In genomic region chr7:45233580-45234332, GRCm38 (mm10) we compare ENCODE assay signal across 8 mouse cellular contexts. TPM values are rescaled to one million over a fixed set of nuclear protein-coding genes. Genes with fewer than 3 reads are reported as not detected.
DNase-seq lines count a peak whose midpoint lies in the region; ATAC-seq and TF ChIP-seq lines count a peak whose summit lies in the region.

No protein-coding gene starts in this region.

- no peak overlapping the region for H3K4me2 ChIP-seq in CH12.LX (ENCODE audit: insufficient read depth, low read depth, poor library complexity, severe bottlenecking)
- peak overlapping the region; percentile 35 for H3K4me2 ChIP-seq in forebrain, embryonic 15.5 days (replicated peaks)
- peak overlapping the region; percentile 57 for H3K4me2 ChIP-seq in intestine, postnatal 0 days (replicated peaks; ENCODE audit: low read depth)
- peak overlapping the region; percentile 60 for H3K4me2 ChIP-seq in limb, embryonic 13.5 days (replicated peaks)
- H3K4me2 ChIP-seq in stomach, embryonic 14.5 days (replicated peaks; ENCODE audit: low read depth, low read length) = peak overlapping the region; percentile 15; the same call in 1 of the 2 replicates

- H3K27me3 ChIP-seq in CH12.LX (replicated peaks) = no peaks in the 10 kb centered on the region
- no peaks in the 10 kb centered on the region for H3K27me3 ChIP-seq in forebrain, embryonic 15.5 days
- no peaks in the 10 kb centered on the region for H3K27me3 ChIP-seq in intestine, postnatal 0 days (replicated peaks; ENCODE audit: control insufficient read depth, insufficient read depth, low read length)
- H3K27me3 ChIP-seq in limb, embryonic 13.5 days = peaks cover 12% of the 10 kb centered on the region
- H3K27me3 ChIP-seq in stomach, embryonic 14.5 days (ENCODE audit: control insufficient read depth, insufficient read depth, low read length) = 0 out of 2 replicates have a peak, but pooled peaks cover 5% of the 10 kb centered on the region

- H3K27ac ChIP-seq in CH12.LX (ENCODE audit: insufficient read depth, low read depth) = peak overlapping the region; percentile 39
- peak overlapping the region; percentile 81 for H3K27ac ChIP-seq in forebrain, embryonic 15.5 days (replicated peaks)
- no peak overlapping the region for H3K27ac ChIP-seq in intestine, postnatal 0 days (ENCODE audit: low read depth, low read length)
- H3K27ac ChIP-seq in limb, embryonic 13.5 days = peak overlapping the region; percentile 48
- 0 out of 2 replicates have a peak overlapping the region, but pooled peaks have one; percentile 28 for H3K27ac ChIP-seq in stomach, embryonic 14.5 days (ENCODE audit: low read length)

- dilution Hi-C loops in CH12.LX (cut with MboI; ENCODE audit: extremely low pct_ligation_motif_present, extremely low pct_unique_long_range_greater_than_20kb, low sequenced_read_pairs) = no loop called here

- in situ Hi-C loops in CH12.LX (cut with MboI; ENCODE audit: low pct_ligation_motif_present, low pct_unique_long_range_greater_than_20kb, low sequenced_read_pairs) = no loop called here

- WGBS in forebrain, embryonic 15.5 days = 24% methylated on average over 20 of the region's 20 CpGs
- 46% methylated on average over 20 of the region's 20 CpGs for WGBS in intestine, postnatal 0 days
- WGBS in limb, embryonic 13.5 days = 28% methylated on average over 20 of the region's 20 CpGs
- WGBS in stomach, embryonic 14.5 days = 34% methylated on average over 20 of the region's 20 CpGs

- peak; percentile 52; the same call in 1 of the 2 replicates for TF ChIP-seq EP300 in CH12.LX (IDR thresholded peaks at IDR 0.05; ENCODE audit: low read length)

- DNase-seq in cerebellum, adult 11 months = peak; percentile 18
- DNase-seq in CH12.LX (ENCODE audit: extremely low read depth) = peak; percentile 81
- DNase-seq in c-Kit-positive CD71-positive TER-119-positive erythroid progenitor cells, embryonic 14.5 days (ENCODE audit: low spot score) = no peak

- no peak for TF ChIP-seq CTCF in CH12.LX (conservative IDR thresholded peaks at IDR 0.05 in 1 of 2, IDR thresholded peaks at IDR 0.05 in 1 of 2; ENCODE audit: low read depth in 2 of 2, low read length in 2 of 2)
- TF ChIP-seq CTCF in intestine, postnatal 0 days (IDR thresholded peaks at IDR 0.05; ENCODE audit: low read depth) = no peak

- H3K9ac ChIP-seq in CH12.LX (ENCODE audit: insufficient read depth, low read depth) = no peak overlapping the region
- 0 out of 2 replicates have a peak overlapping the region, but pooled peaks have one; percentile 5 for H3K9ac ChIP-seq in forebrain, embryonic 15.5 days (replicated peaks)
- H3K9ac ChIP-seq in intestine, postnatal 0 days (ENCODE audit: low read depth, low read length) = no peak overlapping the region
- peak overlapping the region; percentile 50; the same call in 1 of the 2 replicates for H3K9ac ChIP-seq in limb, embryonic 13.5 days
- no peak overlapping the region for H3K9ac ChIP-seq in stomach, embryonic 14.5 days (replicated peaks; ENCODE audit: low read depth, low read length)

- TF ChIP-seq RAD21 in CH12.LX (IDR thresholded peaks at IDR 0.05; ENCODE audit: low read depth, low read length) = no peak

- peaks cover 35 to 62% of the 10 kb centered on the region in 2 experiments for H3K36me3 ChIP-seq in CH12.LX (replicated peaks in 1 of 2; ENCODE audit: control insufficient read depth in 1 of 2, insufficient read depth in 1 of 2, low read length in 1 of 2)
- H3K36me3 ChIP-seq in forebrain, embryonic 15.5 days = peaks cover 6% of the 10 kb centered on the region
- H3K36me3 ChIP-seq in intestine, postnatal 0 days (ENCODE audit: control insufficient read depth, insufficient read depth) = peaks cover 16% of the 10 kb centered on the region; the same call in 1 of the 2 replicates
- peaks cover 49% of the 10 kb centered on the region for H3K36me3 ChIP-seq in limb, embryonic 13.5 days
- H3K36me3 ChIP-seq in stomach, embryonic 14.5 days (ENCODE audit: control insufficient read depth, insufficient read depth, low read length) = peaks cover 38% of the 10 kb centered on the region

- peaks cover 2% of the 10 kb centered on the region; the same call in 1 of the 2 replicates for H3K79me2 ChIP-seq in CH12.LX (replicated peaks; ENCODE audit: control insufficient read depth, extremely low read depth, insufficient read depth, poor library complexity, severe bottlenecking)

- H3K4me1 ChIP-seq in CH12.LX (ENCODE audit: control insufficient read depth in 1 of 2, insufficient read depth in 2 of 2) = peaks cover 24 to 63% of the 10 kb centered on the region in 2 experiments
- peaks cover 25% of the 10 kb centered on the region for H3K4me1 ChIP-seq in forebrain, embryonic 15.5 days
- peaks cover 8% of the 10 kb centered on the region for H3K4me1 ChIP-seq in intestine, postnatal 0 days (replicated peaks; ENCODE audit: control insufficient read depth, insufficient read depth, low read length)
- H3K4me1 ChIP-seq in limb, embryonic 13.5 days = peaks cover 36% of the 10 kb centered on the region
- H3K4me1 ChIP-seq in stomach, embryonic 14.5 days (ENCODE audit: control insufficient read depth, insufficient read depth, low read length) = peaks cover 16% of the 10 kb centered on the region

- ATAC-seq in cerebellum, adult (ENCODE audit: insufficient number of reproducible peaks, low FRiP score, low TSS enrichment) = no peak
- peak; percentile 35; the same call in 1 of the 2 replicates for ATAC-seq in forebrain, embryonic 15.5 days (replicated peaks)
- ATAC-seq in intestine, postnatal 0 days = no peak
- 0 out of 2 replicates have a peak, but pooled peaks have one; percentile 0 for ATAC-seq in limb, embryonic 13.5 days (ENCODE audit: low FRiP score, low read depth)
- ATAC-seq in stomach, embryonic 14.5 days (ENCODE audit: insufficient number of reproducible peaks, insufficient read depth, low FRiP score, low read depth) = no peak

- no peak; the same call in 1 of the 2 replicates for TF ChIP-seq POLR2A in CH12.LX (IDR thresholded peaks at IDR 0.05; ENCODE audit: low read depth, low read length)

- H3K9me3 ChIP-seq in CH12.LX (replicated peaks; ENCODE audit: low read length) = no peaks in the 10 kb centered on the region
- H3K9me3 ChIP-seq in forebrain, embryonic 15.5 days = no peaks in the 10 kb centered on the region
- H3K9me3 ChIP-seq in intestine, postnatal 0 days (ENCODE audit: control insufficient read depth) = no peaks in the 10 kb centered on the region
- no peaks in the 10 kb centered on the region for H3K9me3 ChIP-seq in limb, embryonic 13.5 days
- no peaks in the 10 kb centered on the region for H3K9me3 ChIP-seq in stomach, embryonic 14.5 days (ENCODE audit: control insufficient read depth, low read depth, low read length)

- peak overlapping the region in 1 of 3 experiments; percentile 57 for H3K4me3 ChIP-seq in CH12.LX (replicated peaks in 1 of 3; ENCODE audit: low read depth in 2 of 3, low read length in 2 of 3, poor library complexity in 1 of 3)
- peak overlapping the region; percentile 5; the same call in 1 of the 2 replicates for H3K4me3 ChIP-seq in forebrain, embryonic 15.5 days
- H3K4me3 ChIP-seq in intestine, postnatal 0 days (ENCODE audit: low read depth, low read length) = no peak overlapping the region
- H3K4me3 ChIP-seq in limb, embryonic 13.5 days = peak overlapping the region; percentile 4; the same call in 1 of the 2 replicates
- no peak overlapping the region for H3K4me3 ChIP-seq in stomach, embryonic 14.5 days (ENCODE audit: low read depth, low read length)

RNA-seq across cellular contexts. Expression of gene Cd37, which starts 5.2 kb away (rescaled TPM):
- total RNA-seq in CH12.LX (2012; rRNA removed) (71.3 and 91.1 TPM in 2 replicates), CH12.LX (2014; rRNA removed) (69.3 and 73.8 TPM in 2 replicates)
- 397 and 437 TPM in 2 replicates for polyA plus RNA-seq in CH12.LX (2012; ENCODE audit: insufficient read length, low read depth)
- 1.3 and 1.6 TPM in 2 replicates for polyA plus RNA-seq in forebrain, embryonic 15.5 days (2015; fragmentation: Nextera tagmentation; extraction: Ambion mirVana)
- polyA plus RNA-seq in intestine, postnatal 0 days (2015; fragmentation: Nextera tagmentation; extraction: Ambion mirVana) = 1.6 and 2.3 TPM in 2 replicates
- polyA plus RNA-seq in limb, embryonic 13.5 days (2015; fragmentation: Nextera tagmentation; extraction: Ambion mirVana) = 1.3 and 2.1 TPM in 2 replicates
- polyA plus RNA-seq in stomach, embryonic 14.5 days (2014; fragmentation: Nextera tagmentation; extraction: Ambion mirVana) = 2.2 and 3.5 TPM in 2 replicates

RNA-seq across cellular contexts. Expression of gene Slc6a16, which starts 7.1 kb away (rescaled TPM):
- 0.08 TPM in 1 of 2 replicates, not detected in the other for total RNA-seq in CH12.LX (2012; rRNA removed)
- 0.13 TPM in 1 of 2 replicates, not detected in the other for total RNA-seq in CH12.LX (2014; rRNA removed)
- 0.37 and 0.49 TPM in 2 replicates for polyA plus RNA-seq in CH12.LX (2012; ENCODE audit: insufficient read length, low read depth)
- 0.17 and 0.20 TPM in 2 replicates for polyA plus RNA-seq in forebrain, embryonic 15.5 days (2015; fragmentation: Nextera tagmentation; extraction: Ambion mirVana)
- not detected in 2 replicates for polyA plus RNA-seq in intestine, postnatal 0 days (2015; fragmentation: Nextera tagmentation; extraction: Ambion mirVana)
- 0.28 and 0.43 TPM in 2 replicates for polyA plus RNA-seq in limb, embryonic 13.5 days (2015; fragmentation: Nextera tagmentation; extraction: Ambion mirVana)
- polyA plus RNA-seq in stomach, embryonic 14.5 days (2014; fragmentation: Nextera tagmentation; extraction: Ambion mirVana) = not detected in 2 replicates

RNA-seq across cellular contexts. Expression of gene Tead2, which starts 18.2 kb away (rescaled TPM):
- total RNA-seq in CH12.LX (2012; rRNA removed) (0.38 and 0.71 TPM in 2 replicates), CH12.LX (2014; rRNA removed) (0.31 and 0.84 TPM in 2 replicates)
- 2.5 and 3.0 TPM in 2 replicates for polyA plus RNA-seq in CH12.LX (2012; ENCODE audit: insufficient read length, low read depth)
- polyA plus RNA-seq in forebrain, embryonic 15.5 days (2015; fragmentation: Nextera tagmentation; extraction: Ambion mirVana) = 92.8 and 106 TPM in 2 replicates
- polyA plus RNA-seq in intestine, postnatal 0 days (2015; fragmentation: Nextera tagmentation; extraction: Ambion mirVana) = 18.7 and 20.8 TPM in 2 replicates
- 259 and 263 TPM in 2 replicates for polyA plus RNA-seq in limb, embryonic 13.5 days (2015; fragmentation: Nextera tagmentation; extraction: Ambion mirVana)
- polyA plus RNA-seq in stomach, embryonic 14.5 days (2014; fragmentation: Nextera tagmentation; extraction: Ambion mirVana) = 155 and 167 TPM in 2 replicates

RNA-seq across cellular contexts. Expression of gene Dkkl1, which starts 21.8 kb away (rescaled TPM):
- total RNA-seq in CH12.LX (2012; rRNA removed) (1.3 and 1.6 TPM in 2 replicates), CH12.LX (2014; rRNA removed) (0.22 and 0.24 TPM in 2 replicates)
- 0.44 and 0.60 TPM in 2 replicates for polyA plus RNA-seq in CH12.LX (2012; ENCODE audit: insufficient read length, low read depth)
- polyA plus RNA-seq in forebrain, embryonic 15.5 days (2015; fragmentation: Nextera tagmentation; extraction: Ambion mirVana) = 1.4 and 2.0 TPM in 2 replicates
- polyA plus RNA-seq in intestine, postnatal 0 days (2015; fragmentation: Nextera tagmentation; extraction: Ambion mirVana) = 0.47 and 0.55 TPM in 2 replicates
- 1.3 and 1.4 TPM in 2 replicates for polyA plus RNA-seq in limb, embryonic 13.5 days (2015; fragmentation: Nextera tagmentation; extraction: Ambion mirVana)
- 0.45 and 1.2 TPM in 2 replicates for polyA plus RNA-seq in stomach, embryonic 14.5 days (2014; fragmentation: Nextera tagmentation; extraction: Ambion mirVana)

RNA-seq across cellular contexts. Expression of gene Ccdc155, which starts 29.1 kb away (rescaled TPM):
- total RNA-seq in CH12.LX (2012; rRNA removed) = 0.04 TPM in 1 of 2 replicates, not detected in the other
- total RNA-seq in CH12.LX (2014; rRNA removed) = not detected in 2 replicates
- polyA plus RNA-seq in CH12.LX (2012; ENCODE audit: insufficient read length, low read depth) = not detected in 2 replicates
- polyA plus RNA-seq in forebrain, embryonic 15.5 days (2015; fragmentation: Nextera tagmentation; extraction: Ambion mirVana) = 0.74 and 0.75 TPM in 2 replicates
- polyA plus RNA-seq in intestine, postnatal 0 days (2015; fragmentation: Nextera tagmentation; extraction: Ambion mirVana) = 0.07 TPM in 1 of 2 replicates, not detected in the other
- polyA plus RNA-seq in limb, embryonic 13.5 days (2015; fragmentation: Nextera tagmentation; extraction: Ambion mirVana) = 0.93 and 1.4 TPM in 2 replicates
- polyA plus RNA-seq in stomach, embryonic 14.5 days (2014; fragmentation: Nextera tagmentation; extraction: Ambion mirVana) = 0.22 and 0.55 TPM in 2 replicates

Comparison
In these comparisons a context has a peak if more than half of its experiments do, and no peak if none do; other contexts are left out.
1. ATAC-seq: peak in forebrain, embryonic 15.5 days (single experiment) and limb, embryonic 13.5 days (single experiment); none in cerebellum, adult (single experiment), intestine, postnatal 0 days (single experiment) and stomach, embryonic 14.5 days (single experiment).
2. H3K4me3 ChIP-seq: peak in forebrain, embryonic 15.5 days (single experiment) and limb, embryonic 13.5 days (single experiment); none in intestine, postnatal 0 days (single experiment) and stomach, embryonic 14.5 days (single experiment).
3. H3K9ac ChIP-seq: peak in forebrain, embryonic 15.5 days (single experiment) and limb, embryonic 13.5 days (single experiment); none in CH12.LX (single experiment), intestine, postnatal 0 days (single experiment) and stomach, embryonic 14.5 days (single experiment).
4. RNA of gene Cd37, which starts 5.2 kb away (polyA plus RNA-seq): 397 to 437 TPM in CH12.LX; 1.6 to 2.3 TPM in intestine, postnatal 0 days, 2.2 to 3.5 TPM in stomach, embryonic 14.5 days, 1.3 to 1.6 TPM in forebrain, embryonic 15.5 days and 1.3 to 2.1 TPM in limb, embryonic 13.5 days; every median in the first group is over 10 times any median in the second.